Mouse (Mus musculus) embryonic facial prominence, embryonic 14.5 days (tissue): Measurements from ENCODE around the gene Tmed1. TPM values are rescaled to one million over a fixed set of nuclear protein-coding genes. Genes with fewer than 3 reads are reported as not detected.
A peak's percentile ranks its signal among the peaks of the same experiment; 100 is the strongest.
"Not testable (repeated sequence)": the region's sequence is repeated elsewhere in the genome, so short reads cannot be mapped to it uniquely, and the experiment has no call there.

Experiments
- ATAC-seq: fragments of 200-750 bp; cut with Nextera tagmentation; 2 replicates; pipeline ENCODE4 v1.8.0; 2017; ENCODE audit warnings: low read depth, moderate number of reproducible peaks, moderate TSS enrichment
- DNase-seq: peaks from one replicate; pipeline ENCODE4 v3.0.0-alpha.2; 2015; ENCODE audit warnings: low spot score
- H3K27ac ChIP-seq: fragments of 300-500 bp; sonication (generic); replicated peaks from 2 replicates; pipeline ENCODE4 v1.5.1; 2014; ENCODE audit warnings: low read depth, mild to moderate bottlenecking, low read length, moderate library complexity
- H3K27me3 ChIP-seq: fragments of 300-500 bp; sonication (generic); replicated peaks from 2 replicates; pipeline ENCODE4 v1.6.1; 2014; ENCODE audit warnings: low read length; ENCODE audit not compliant: control insufficient read depth, insufficient read depth
- H3K36me3 ChIP-seq: fragments of 300-500 bp; sonication (generic); 2 replicates; pipeline ENCODE4 v1.6.1; 2014; ENCODE audit warnings: low read length, mixed read lengths; ENCODE audit not compliant: control insufficient read depth, insufficient read depth
- H3K4me1 ChIP-seq: fragments of 300-500 bp; sonication (generic); 2 replicates; pipeline ENCODE4 v1.6.1; 2014; ENCODE audit warnings: antibody characterized with exemption, low read length; ENCODE audit not compliant: control insufficient read depth, insufficient read depth
- H3K4me2 ChIP-seq: fragments of 300-500 bp; sonication (generic); 2 replicates; pipeline ENCODE4 v1.6.1; 2014; ENCODE audit warnings: low read depth, mild to moderate bottlenecking, low read length, moderate library complexity, mixed read lengths
- H3K4me3 ChIP-seq: fragments of 300-500 bp; sonication (generic); 2 replicates; pipeline ENCODE4 v1.5.1; 2014; ENCODE audit warnings: low read depth, mild to moderate bottlenecking, low read length
- H3K9ac ChIP-seq: fragments of 300-500 bp; sonication (generic); 2 replicates; pipeline ENCODE4 v1.6.1; 2014; ENCODE audit warnings: low read depth, mild to moderate bottlenecking, low read length, moderate library complexity, mixed read lengths
- H3K9me3 ChIP-seq: fragments of 300-500 bp; sonication (generic); 2 replicates; pipeline ENCODE4 v1.6.1; 2016; ENCODE audit warnings: low read length; ENCODE audit not compliant: control insufficient read depth
- WGBS: fragments of 180-500 bp; shearing (Covaris S2); extraction: QIAGEN DNeasy Blood & Tissue Kit; methylation state at CpG from one replicate; pipeline ENCODE4 v1.1.7; 2014; 5-methylcytosine and 5-hydroxymethylcytosine counted together
- polyA plus RNA-seq: library from polyadenylated mRNA; unstranded; fragments of >200 nt; fragmentation: Nextera tagmentation; extraction: Ambion mirVana; gene quantifications from 2 replicates; pipeline ENCODE4 v1.2.1, GENCODE M21; 2014

Tmed1 gene
- polyA plus RNA-seq, 1 experiment from 2014 or later, result 103 TPM

GRCm38 (mm10) chr9:21547075-21547941, 37.3 kb upstream of the Tmed1 start:
- H3K27ac ChIP-seq, result peak overlapping the region; percentile 99
- H3K9me3 ChIP-seq, result no peaks in the 10 kb centered on the region
- peaks cover 19% of the 10 kb centered on the region for H3K4me1 ChIP-seq
- no peaks in the 10 kb centered on the region for H3K27me3 ChIP-seq
- peak overlapping the region; percentile 99 for H3K9ac ChIP-seq
- H3K36me3 ChIP-seq, result peaks cover 19% of the 10 kb centered on the region
- H3K4me3 ChIP-seq, result peak overlapping the region; percentile 88
- WGBS, result 0% methylated on average over 22 of the region's 66 CpGs
- ATAC-seq (peak; percentile 1; the same call in 1 of the 2 replicates), DNase-seq (peak; percentile 81)
- H3K4me2 ChIP-seq, result peak overlapping the region; percentile 77

- peak within 1 kb of the TSS; percentile 88 for H3K4me3 ChIP-seq
- peak within 1 kb of the TSS; percentile 99 for H3K27ac ChIP-seq
- DNase-seq (no peak), ATAC-seq (no peak)
- peaks cover 19% of the 10 kb centered on the region for H3K36me3 ChIP-seq
- peak within 1 kb of the TSS; percentile 77 for H3K4me2 ChIP-seq
- H3K4me1 ChIP-seq, result peaks cover 19% of the 10 kb centered on the region
- H3K27me3 ChIP-seq, result no peaks in the 10 kb centered on the region
- H3K9me3 ChIP-seq, result no peaks in the 10 kb centered on the region
- no CpG with 5 or more reads among the region's 52 CpGs for WGBS
- peak within 1 kb of the TSS; percentile 99 for H3K9ac ChIP-seq
Observed at GRCm38 (mm10) chr9:21546789-21547074, 36.7 kb upstream of the Tmed1 start, which contains the start of gene Carm1. Gene Carm1 (plus strand): TSS chr9:21546894.

- Histone ChIP-seq H3K9me3 (no peaks in the 10 kb centered on the region), H3K27me3 (no peaks in the 10 kb centered on the region), H3K36me3 (peaks cover 14% of the 10 kb centered on the region), H3K9ac (peak overlapping the region; percentile 64), H3K4me2 (peak overlapping the region; percentile 77), H3K4me1 (peaks cover 19% of the 10 kb centered on the region), H3K4me3 (peak overlapping the region; percentile 88), H3K27ac (peak overlapping the region; percentile 99)
- WGBS, result under 1% methylated on average over 39 of the region's 67 CpGs
- peak; percentile 94 for ATAC-seq
- peak; percentile 99 for DNase-seq
Observed at GRCm38 (mm10) chr9:21545916-21546788, 36.1 kb upstream of the Tmed1 start.

DNA sequence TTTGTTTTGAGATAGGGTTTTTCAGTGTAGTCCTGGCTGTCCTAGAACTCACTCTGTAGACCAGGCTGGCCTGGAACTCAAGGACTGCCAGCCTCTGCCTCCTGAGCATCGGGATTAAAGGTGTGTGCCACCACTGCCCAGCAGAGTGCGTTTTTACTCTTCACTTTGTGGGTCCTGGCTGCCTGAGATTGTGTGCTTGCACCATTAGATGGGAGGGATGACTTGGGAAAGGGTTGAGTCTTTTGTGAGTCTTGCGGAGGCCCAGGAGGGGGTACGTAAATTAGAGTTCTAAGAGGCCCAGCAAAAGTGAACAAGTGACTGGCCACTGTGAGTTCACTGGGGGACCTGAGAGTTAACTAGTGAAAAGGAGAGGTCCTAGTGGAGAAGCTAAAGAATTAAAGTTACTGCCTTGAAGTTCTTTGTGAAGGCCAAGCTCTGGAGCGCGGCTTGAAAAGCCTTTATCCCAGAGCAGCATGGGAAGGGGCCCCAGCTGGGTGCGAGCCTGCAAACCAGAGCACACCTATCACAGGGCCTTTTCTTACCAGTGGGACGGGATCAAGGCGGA, 35.4 kb upstream of the Tmed1 start:
- peak overlapping the region; percentile 77 for H3K4me2 ChIP-seq
- 6% methylated on average over 9 of the region's 9 CpGs for WGBS
- H3K9ac ChIP-seq, result peak overlapping the region; percentile 64
- H3K27ac ChIP-seq, result peak overlapping the region; percentile 99
- DNase-seq, result peak; percentile 95
- peak; percentile 82 for ATAC-seq
- peaks cover 8% of the 10 kb centered on the region; the same call in 1 of the 2 replicates for H3K36me3 ChIP-seq
- no peaks in the 10 kb centered on the region for H3K27me3 ChIP-seq
- H3K4me1 ChIP-seq, result peaks cover 19% of the 10 kb centered on the region
- H3K9me3 ChIP-seq, result no peaks in the 10 kb centered on the region
- H3K4me3 ChIP-seq, result peak overlapping the region; percentile 88

DNA sequence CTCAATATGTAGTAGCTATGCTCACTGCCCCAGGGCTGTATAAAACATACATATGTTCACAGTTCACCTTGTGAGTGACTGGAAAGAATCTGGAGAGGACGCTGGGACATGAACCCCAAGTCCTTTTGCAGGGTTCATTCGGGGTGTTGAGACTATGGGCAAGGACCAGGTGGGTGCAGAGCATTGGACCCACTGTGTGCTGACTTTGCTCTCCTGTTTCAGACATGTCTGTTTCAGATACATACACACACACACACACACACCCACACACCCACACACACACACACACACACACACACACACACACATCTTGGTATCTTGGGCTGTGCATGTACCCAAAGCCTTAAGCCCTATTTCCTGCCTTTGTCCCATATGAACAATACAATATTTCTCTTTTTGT, 31.9 kb upstream of the Tmed1 start:
- H3K9me3 ChIP-seq, H3K36me3 ChIP-seq, H3K27me3 ChIP-seq, H3K9ac ChIP-seq, DNase-seq, H3K4me1 ChIP-seq, H3K27ac ChIP-seq, H3K4me2 ChIP-seq, ATAC-seq, H3K4me3 ChIP-seq: not testable (repeated sequence)
- 92% methylated on average over 2 of the region's 2 CpGs for WGBS

DNA sequence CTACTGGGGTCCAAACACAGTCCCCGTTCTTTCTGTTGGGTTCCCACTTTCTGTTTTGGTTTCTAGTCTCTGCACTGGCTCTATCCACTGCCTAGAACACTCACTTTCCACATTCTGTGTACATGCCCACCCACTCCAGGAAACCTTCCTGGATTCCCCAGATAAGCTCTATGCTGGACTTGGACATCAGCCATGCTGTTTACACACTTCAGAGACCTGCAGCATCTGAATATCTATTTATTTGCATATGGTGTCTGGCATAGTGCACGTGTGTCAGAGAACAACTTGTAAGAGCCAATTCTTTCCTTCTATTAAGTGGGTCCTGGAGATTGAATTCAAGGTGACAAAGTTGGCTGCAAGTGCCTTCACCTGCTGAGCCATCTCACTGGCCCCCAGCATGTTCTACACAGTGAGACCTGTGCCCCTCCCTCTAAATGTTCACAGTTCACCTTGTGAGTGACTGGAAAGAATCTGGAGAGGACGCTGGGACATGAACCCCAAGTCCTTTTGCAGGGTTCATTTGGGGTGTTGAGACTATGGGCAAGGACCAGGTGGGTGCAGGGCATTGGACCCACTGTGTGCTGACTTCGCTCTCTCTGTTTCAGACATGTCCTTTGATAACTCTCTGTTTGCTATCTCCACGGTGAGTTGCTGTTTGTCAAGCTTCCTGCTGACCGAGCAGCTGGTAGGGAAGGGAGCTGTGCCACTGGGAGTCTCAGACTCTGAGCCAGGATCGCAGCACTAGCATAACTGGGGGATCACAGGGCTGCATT, 30.1 kb upstream of the Tmed1 start:
- H3K36me3 ChIP-seq, result no peaks in the 10 kb centered on the region
- no peak overlapping the region for H3K27ac ChIP-seq
- DNase-seq (no peak), ATAC-seq (no peak)
- H3K9me3 ChIP-seq, result no peaks in the 10 kb centered on the region
- WGBS, result 76% methylated on average over 7 of the region's 7 CpGs
- H3K4me1 ChIP-seq, result peaks cover 7% of the 10 kb centered on the region
- H3K4me2 ChIP-seq, result no peak overlapping the region
- no peak overlapping the region for H3K4me3 ChIP-seq
- no peak overlapping the region for H3K9ac ChIP-seq
- H3K27me3 ChIP-seq, result no peaks in the 10 kb centered on the region

DNA sequence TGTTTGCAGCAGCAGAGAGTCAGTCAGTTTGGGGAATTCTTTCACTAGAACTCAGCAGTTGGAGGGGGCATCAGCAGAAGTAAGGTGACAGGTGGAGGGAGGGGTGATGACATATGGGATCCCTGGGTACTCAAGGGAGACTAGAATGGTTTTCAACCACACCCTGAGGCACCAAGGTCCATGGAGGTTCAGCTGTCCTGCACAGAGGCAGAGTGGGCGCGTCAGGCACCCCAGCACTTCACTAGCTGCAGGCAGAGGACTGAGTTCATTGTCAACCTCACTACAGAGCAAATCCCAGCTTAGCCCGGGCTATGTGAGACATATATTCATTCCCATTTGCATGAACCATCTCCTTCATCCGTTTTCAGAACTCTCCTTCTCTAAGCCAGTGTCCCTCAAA, 27.0 kb upstream of the Tmed1 start:
- DNase-seq, result no peak
- 68% methylated on average over 4 of the region's 4 CpGs for WGBS
- Histone ChIP-seq H3K36me3 (no peaks in the 10 kb centered on the region), H3K9ac (no peak overlapping the region), H3K4me1 (no peaks in the 10 kb centered on the region), H3K27ac (no peak overlapping the region), H3K9me3 (no peaks in the 10 kb centered on the region), H3K27me3 (no peaks in the 10 kb centered on the region), H3K4me2 (no peak overlapping the region), H3K4me3 (no peak overlapping the region)
- ATAC-seq, result no peak

- no peak for ATAC-seq
- Histone ChIP-seq H3K4me2 (no peak overlapping the region), H3K9ac (no peak overlapping the region), H3K27ac (no peak overlapping the region), H3K27me3 (no peaks in the 10 kb centered on the region), H3K4me1 (no peaks in the 10 kb centered on the region), H3K4me3 (no peak overlapping the region), H3K36me3 (no peaks in the 10 kb centered on the region), H3K9me3 (no peaks in the 10 kb centered on the region)
- no peak for DNase-seq
- WGBS, result 93% methylated on average over 14 of the region's 14 CpGs
Observed at GRCm38 (mm10) chr9:21536501-21536900, 26.4 kb upstream of the Tmed1 start.
